ENCODE assay signal across 19 mouse cellular contexts in the genomic region with DNA sequence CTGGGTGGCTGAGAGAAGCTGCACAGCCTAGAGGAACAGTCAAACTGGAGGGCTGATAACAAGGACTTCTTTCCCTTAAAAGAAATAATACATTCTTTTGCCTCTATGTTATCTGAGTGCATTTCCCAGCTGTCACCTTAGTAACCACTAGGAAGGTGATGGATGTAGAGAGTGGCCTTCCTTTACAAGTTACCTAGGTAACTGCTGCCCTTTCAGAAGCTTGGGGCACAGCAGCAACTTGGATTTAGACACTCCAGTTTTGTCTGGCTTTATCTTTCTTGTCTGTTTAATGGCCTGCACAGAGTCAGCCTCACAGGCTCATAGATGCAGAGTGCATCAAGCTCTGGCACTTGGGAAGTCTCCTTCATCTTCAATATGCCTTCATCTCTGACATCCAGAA.
DNase-seq lines count a peak whose midpoint lies in the region; ATAC-seq and TF ChIP-seq lines count a peak whose summit lies in the region.
"Had no signal": no experiment of that assay in that cellular context is flagged by ENCODE, and none has a peak within 500 bp of the region (broad histone marks: within the 10 kb centered on the region; RNA-seq: fewer than 3 reads in every experiment).

No protein-coding gene starts in this region.

- no peak overlapping the region for H3K9ac ChIP-seq in forebrain, postnatal 0 days
- no peak overlapping the region for H3K9ac ChIP-seq in forebrain, embryonic 14.5 days (ENCODE audit: low read length)
- no peak overlapping the region for H3K9ac ChIP-seq in neural tube, embryonic 12.5 days
- no peak overlapping the region for H3K9ac ChIP-seq in hindbrain, postnatal 0 days (replicated peaks; ENCODE audit: low read length)
- H3K9ac ChIP-seq: embryonic facial prominence, embryonic 12.5 days; forebrain, embryonic 13.5 days; limb, embryonic 15.5 days had no signal

- no peak for TF ChIP-seq POLR2A in thymus, adult 2 months (IDR thresholded peaks at IDR 0.05; ENCODE audit: control insufficient read depth, extremely low read depth, insufficient read depth, low read length, poor library complexity)

- no peak overlapping the region for H3K4me3 ChIP-seq in forebrain, postnatal 0 days (ENCODE audit: low read depth, low read length)
- H3K4me3 ChIP-seq in forebrain, embryonic 14.5 days (ENCODE audit: low read depth, low read length) = no peak overlapping the region
- H3K4me3 ChIP-seq in neural tube, embryonic 12.5 days = no peak overlapping the region
- no peak overlapping the region for H3K4me3 ChIP-seq in hindbrain, postnatal 0 days (ENCODE audit: low read length)
- no peak overlapping the region for H3K4me3 ChIP-seq in thymus, adult 2 months (ENCODE audit: control insufficient read depth, insufficient read depth, low read length)
- H3K4me3 ChIP-seq: embryonic facial prominence, embryonic 12.5 days; erythroblast, embryonic 14.5 days; forebrain, embryonic 13.5 days; heart, embryonic 10.5 days; limb, embryonic 15.5 days had no signal

- no peak overlapping the region for H3K27ac ChIP-seq in forebrain, postnatal 0 days (ENCODE audit: low read depth, low read length)
- no peak overlapping the region for H3K27ac ChIP-seq in forebrain, embryonic 14.5 days (ENCODE audit: low read depth, low read length)
- H3K27ac ChIP-seq in neural tube, embryonic 12.5 days = no peak overlapping the region
- no peak overlapping the region for H3K27ac ChIP-seq in hindbrain, postnatal 0 days
- H3K27ac ChIP-seq in thymus, adult 2 months (ENCODE audit: control insufficient read depth, insufficient read depth, low read length) = no peak overlapping the region
- H3K27ac ChIP-seq: embryonic facial prominence, embryonic 12.5 days; forebrain, embryonic 13.5 days; heart, embryonic 10.5 days; kidney, postnatal 0 days; limb, embryonic 15.5 days had no signal

- no peak for DNase-seq in forebrain, postnatal 0 days
- DNase-seq in forebrain, embryonic 14.5 days (ENCODE audit: low spot score) = no peak
- no peak for DNase-seq in neural tube, embryonic 10.5 days (ENCODE audit: extremely low spot score, low spot score)
- DNase-seq in hindbrain, postnatal 0 days (ENCODE audit: low spot score) = no peak
- no peak for DNase-seq in thymus, adult 2 months
- no peak for DNase-seq in layer of hippocampus, postnatal 36 days
- DNase-seq: B cell, adult 2 months; cerebellum, adult 2 months; cerebellum, postnatal 36 days; gastrocnemius, postnatal 36 days; kidney, adult 18-20 months had no signal

- ATAC-seq in forebrain, postnatal 0 days = peak; percentile 20; the same call in 1 of the 2 replicates
- no peak for ATAC-seq in forebrain, embryonic 14.5 days
- ATAC-seq in neural tube, embryonic 12.5 days (ENCODE audit: low FRiP score, low read depth) = peak; percentile 33; the same call in 1 of the 2 replicates
- 0 out of 2 replicates have a peak, but pooled peaks have one; percentile 5 for ATAC-seq in hindbrain, postnatal 0 days
- ATAC-seq: forebrain, embryonic 13.5 days; lung, postnatal 0 days had no signal

- H3K36me3 ChIP-seq in forebrain, postnatal 0 days (ENCODE audit: insufficient read depth) = no peaks in the 10 kb centered on the region
- no peaks in the 10 kb centered on the region for H3K36me3 ChIP-seq in forebrain, embryonic 14.5 days (ENCODE audit: control insufficient read depth, insufficient read depth, low read length)
- H3K36me3 ChIP-seq in neural tube, embryonic 12.5 days = no peaks in the 10 kb centered on the region
- H3K36me3 ChIP-seq in hindbrain, postnatal 0 days (ENCODE audit: insufficient read depth, low read length) = no peaks in the 10 kb centered on the region
- H3K36me3 ChIP-seq in thymus, adult 2 months (ENCODE audit: control insufficient read depth, insufficient read depth, low read length) = no peaks in the 10 kb centered on the region
- H3K36me3 ChIP-seq: embryonic facial prominence, embryonic 12.5 days; heart, embryonic 10.5 days; limb, embryonic 15.5 days had no signal

- no peaks in the 10 kb centered on the region for H3K27me3 ChIP-seq in forebrain, postnatal 0 days (ENCODE audit: insufficient read depth, low read length)
- H3K27me3 ChIP-seq in forebrain, embryonic 14.5 days (replicated peaks; ENCODE audit: control insufficient read depth, insufficient read depth, low read length) = no peaks in the 10 kb centered on the region
- H3K27me3 ChIP-seq in neural tube, embryonic 12.5 days (replicated peaks) = no peaks in the 10 kb centered on the region
- no peaks in the 10 kb centered on the region for H3K27me3 ChIP-seq in hindbrain, postnatal 0 days (ENCODE audit: insufficient read depth, low read length)
- H3K27me3 ChIP-seq in thymus, adult 2 months (ENCODE audit: control insufficient read depth, insufficient read depth, low read length) = no peaks in the 10 kb centered on the region; the same call in 1 of the 2 replicates
- H3K27me3 ChIP-seq: embryonic facial prominence, embryonic 12.5 days; forebrain, embryonic 13.5 days; limb, embryonic 15.5 days had no signal

- H3K4me1 ChIP-seq in forebrain, postnatal 0 days (ENCODE audit: insufficient read depth) = no peaks in the 10 kb centered on the region
- no peaks in the 10 kb centered on the region for H3K4me1 ChIP-seq in forebrain, embryonic 14.5 days (ENCODE audit: control insufficient read depth, insufficient read depth, low read length)
- H3K4me1 ChIP-seq in neural tube, embryonic 12.5 days = peaks cover 8% of the 10 kb centered on the region; the same call in 1 of the 2 replicates
- H3K4me1 ChIP-seq in hindbrain, postnatal 0 days (ENCODE audit: insufficient read depth, low read length) = no peaks in the 10 kb centered on the region
- no peaks in the 10 kb centered on the region for H3K4me1 ChIP-seq in thymus, adult 2 months (replicated peaks; ENCODE audit: control insufficient read depth, insufficient read depth, low read length)
- H3K4me1 ChIP-seq: embryonic facial prominence, embryonic 12.5 days; forebrain, embryonic 13.5 days; limb, embryonic 15.5 days had no signal

- H3K4me2 ChIP-seq in forebrain, postnatal 0 days (ENCODE audit: low read depth) = no peak overlapping the region
- no peak overlapping the region for H3K4me2 ChIP-seq in forebrain, embryonic 14.5 days (ENCODE audit: low read length)
- no peak overlapping the region for H3K4me2 ChIP-seq in neural tube, embryonic 12.5 days (replicated peaks)
- H3K4me2 ChIP-seq in hindbrain, postnatal 0 days (ENCODE audit: low read depth, low read length) = no peak overlapping the region
- H3K4me2 ChIP-seq: embryonic facial prominence, embryonic 12.5 days; forebrain, embryonic 13.5 days; limb, embryonic 15.5 days had no signal

- no peak for TF ChIP-seq CTCF in forebrain, postnatal 0 days (IDR thresholded peaks at IDR 0.05; ENCODE audit: low read depth)
- TF ChIP-seq CTCF in hindbrain, postnatal 0 days (IDR thresholded peaks at IDR 0.05; ENCODE audit: low read depth) = no peak
- TF ChIP-seq CTCF in thymus, adult 2 months (IDR thresholded peaks at IDR 0.05; ENCODE audit: borderline replicate concordance, control insufficient read depth, extremely low read depth, insufficient read depth, low read length, poor library complexity) = no peak

- H3K9me3 ChIP-seq in forebrain, postnatal 0 days (ENCODE audit: low read length) = no peaks in the 10 kb centered on the region
- H3K9me3 ChIP-seq in forebrain, embryonic 14.5 days (replicated peaks; ENCODE audit: control insufficient read depth, low read length) = no peaks in the 10 kb centered on the region
- no peaks in the 10 kb centered on the region for H3K9me3 ChIP-seq in neural tube, embryonic 12.5 days
- no peaks in the 10 kb centered on the region for H3K9me3 ChIP-seq in hindbrain, postnatal 0 days (ENCODE audit: low read length)
- H3K9me3 ChIP-seq: embryonic facial prominence, embryonic 12.5 days; forebrain, embryonic 13.5 days; heart, embryonic 10.5 days; limb, embryonic 15.5 days had no signal
